Mouse (Mus musculus) heart, embryonic 16.5 days (tissue): ENCODE data around the gene Gm17334. TPM values are rescaled to one million over a fixed set of nuclear protein-coding genes. Genes with fewer than 3 reads are reported as not detected.

Experiments used
- ATAC-seq: fragments of 200-750 bp; cut with Nextera tagmentation; replicated peaks from 2 replicates; pipeline ENCODE4 v1.8.0; 2017; ENCODE audit warnings: moderate number of reproducible peaks; ENCODE audit not compliant: insufficient read depth, low FRiP score; ENCODE audit errors: extremely low read depth
- H3K27ac ChIP-seq: fragments of 300-500 bp; sonication (generic); 2 replicates; pipeline ENCODE4 v1.5.1; 2014; ENCODE audit warnings: mild to moderate bottlenecking, low read length, control low read depth, moderate library complexity
- H3K27me3 ChIP-seq: fragments of 300-500 bp; sonication (generic); 2 replicates; pipeline ENCODE4 v1.6.1; 2014; ENCODE audit warnings: low read length, mixed read lengths; ENCODE audit not compliant: control insufficient read depth, insufficient read depth
- H3K36me3 ChIP-seq: fragments of 300-500 bp; sonication (generic); 2 replicates; pipeline ENCODE4 v1.6.1; 2014; ENCODE audit not compliant: control insufficient read depth, insufficient read depth
- H3K4me1 ChIP-seq: fragments of 300-500 bp; sonication (generic); 2 replicates; pipeline ENCODE4 v1.6.1; 2014; ENCODE audit warnings: low read length, mixed read lengths; ENCODE audit not compliant: control insufficient read depth, insufficient read depth
- H3K4me2 ChIP-seq: fragments of 300-500 bp; sonication (generic); 2 replicates; pipeline ENCODE4 v1.6.1; 2014; ENCODE audit warnings: low read depth, mild to moderate bottlenecking, control low read depth, low read length
- H3K4me3 ChIP-seq: fragments of 300-500 bp; sonication (generic); 2 replicates; pipeline ENCODE4 v1.5.1; 2014; ENCODE audit warnings: mild to moderate bottlenecking, control low read depth, low read length
- H3K9ac ChIP-seq: fragments of 300-500 bp; sonication (generic); 2 replicates; pipeline ENCODE4 v1.6.1; 2014; ENCODE audit warnings: low read length, control low read depth
- H3K9me3 ChIP-seq: fragments of 300-500 bp; sonication (generic); replicated peaks from 2 replicates; pipeline ENCODE4 v1.6.1; 2016; ENCODE audit warnings: low read length; ENCODE audit not compliant: control insufficient read depth
- WGBS: fragments of 180-500 bp; shearing (Covaris S2); extraction: QIAGEN DNeasy Blood & Tissue Kit; methylation state at CpG from one replicate; pipeline ENCODE4 v1.1.7; 2014; 5-methylcytosine and 5-hydroxymethylcytosine counted together
- polyA plus RNA-seq: library from polyadenylated mRNA; unstranded; fragments of >200 nt; fragmentation: Nextera tagmentation; extraction: Ambion mirVana; gene quantifications from 2 replicates; pipeline ENCODE4 v1.2.1, GENCODE M21; 2015

The Gm17334 gene
- polyA plus RNA-seq, 1 experiment from 2014 or later = 0.53 TPM

DNA sequence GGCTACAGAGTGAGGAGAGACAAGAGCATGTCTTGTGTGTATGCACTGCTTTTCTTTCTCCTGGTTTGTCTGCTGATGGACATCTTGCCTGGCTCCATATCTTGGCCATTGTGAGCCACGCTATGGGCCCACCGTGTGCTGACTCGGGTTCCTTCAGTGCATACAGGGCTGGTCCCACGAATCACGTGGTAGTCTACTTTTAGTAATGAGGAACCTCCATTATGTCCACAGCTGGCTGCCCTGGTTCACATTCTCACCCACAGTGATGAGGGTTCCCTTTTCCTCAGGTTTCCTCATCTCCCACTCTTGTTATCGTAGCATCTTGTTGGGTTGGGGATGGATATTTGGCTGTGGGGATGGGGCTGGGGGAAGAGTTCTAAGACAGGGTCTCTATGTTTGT, 24.4 kb downstream of the Gm17334 start:
- Histone ChIP-seq H3K9me3 (peaks cover 4% of the 10 kb centered on the region; the same call in 1 of the 2 replicates), H3K36me3 (no peaks in the 10 kb centered on the region), H3K4me3 (no peak overlapping the region), H3K4me1 (no peaks in the 10 kb centered on the region), H3K27ac (no peak overlapping the region), H3K9ac (no peak overlapping the region), H3K27me3 (no peaks in the 10 kb centered on the region), H3K4me2 (no peak overlapping the region)
- WGBS = 79% methylated on average over 6 of the region's 6 CpGs
- no peak for ATAC-seq

DNA sequence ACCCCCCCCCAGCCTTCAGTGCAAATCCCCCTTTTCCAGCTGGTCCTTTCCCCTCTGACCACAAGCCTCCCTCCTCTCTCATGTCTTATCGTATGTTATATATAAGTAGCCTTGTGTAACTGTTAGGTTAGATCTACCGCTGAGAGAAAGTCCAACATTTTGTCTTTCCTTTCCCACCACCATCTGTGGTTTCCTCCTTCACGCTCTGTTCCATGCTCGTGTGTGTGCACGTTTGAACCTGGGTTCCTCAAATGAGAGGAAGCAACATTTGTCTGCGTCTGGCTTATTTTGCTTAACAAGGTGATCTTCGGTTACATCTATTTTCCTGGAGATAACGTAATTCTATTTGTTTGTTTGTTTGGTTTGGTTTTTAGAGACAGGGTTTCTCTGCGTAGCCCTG, 25.0 kb downstream of the Gm17334 start:
- 81% methylated on average over 9 of the region's 9 CpGs for WGBS
- H3K36me3 ChIP-seq = no peaks in the 10 kb centered on the region
- ATAC-seq = no peak
- H3K27ac ChIP-seq = no peak overlapping the region
- peaks cover 1% of the 10 kb centered on the region; the same call in 1 of the 2 replicates for H3K9me3 ChIP-seq
- H3K27me3 ChIP-seq = no peaks in the 10 kb centered on the region
- H3K4me3 ChIP-seq = no peak overlapping the region
- H3K9ac ChIP-seq = no peak overlapping the region
- H3K4me1 ChIP-seq = no peaks in the 10 kb centered on the region
- H3K4me2 ChIP-seq = no peak overlapping the region

GRCm38 (mm10) chr11:53745260-53745659, 27.7 kb downstream of the Gm17334 start:
- no peak overlapping the region for H3K27ac ChIP-seq
- H3K9ac ChIP-seq = no peak overlapping the region
- no peak overlapping the region for H3K4me3 ChIP-seq
- no peaks in the 10 kb centered on the region for H3K4me1 ChIP-seq
- H3K9me3 ChIP-seq = no peaks in the 10 kb centered on the region
- H3K4me2 ChIP-seq = no peak overlapping the region
- no peaks in the 10 kb centered on the region for H3K27me3 ChIP-seq
- H3K36me3 ChIP-seq = no peaks in the 10 kb centered on the region
- WGBS = 82% methylated on average over 2 of the region's 2 CpGs
- ATAC-seq = no peak

DNA sequence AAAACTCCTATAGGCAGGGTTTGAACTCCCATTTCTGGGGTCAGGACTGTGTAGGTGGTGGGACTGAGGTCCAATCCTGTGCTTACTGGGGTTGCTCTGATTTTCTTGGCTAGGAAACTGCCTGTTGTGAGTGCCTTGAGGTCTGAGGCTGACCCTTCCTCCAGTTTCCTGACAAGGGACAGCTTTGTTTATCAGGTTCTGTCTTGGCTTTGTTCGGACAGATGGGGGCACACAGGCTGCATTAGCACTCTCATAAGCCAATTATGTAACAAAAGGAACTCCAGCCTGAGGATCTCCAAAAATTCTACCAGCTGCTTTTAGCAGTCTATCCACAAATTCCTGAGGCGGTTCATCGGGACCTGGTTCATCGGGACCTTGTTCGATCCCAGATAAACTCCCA, 30.6 kb downstream of the Gm17334 start:
- H3K27me3 ChIP-seq = no peaks in the 10 kb centered on the region
- no peak overlapping the region for H3K4me3 ChIP-seq
- no peaks in the 10 kb centered on the region for H3K9me3 ChIP-seq
- no peak overlapping the region for H3K4me2 ChIP-seq
- no peak for ATAC-seq
- H3K27ac ChIP-seq = no peak overlapping the region
- H3K9ac ChIP-seq = no peak overlapping the region
- H3K4me1 ChIP-seq = no peaks in the 10 kb centered on the region
- 22% methylated on average over 5 of the region's 5 CpGs for WGBS
- H3K36me3 ChIP-seq = no peaks in the 10 kb centered on the region

- Histone ChIP-seq H3K27me3 (no peaks in the 10 kb centered on the region), H3K4me2 (no peak overlapping the region), H3K9me3 (no peaks in the 10 kb centered on the region), H3K9ac (no peak overlapping the region), H3K27ac (no peak overlapping the region), H3K4me1 (no peaks in the 10 kb centered on the region), H3K36me3 (no peaks in the 10 kb centered on the region), H3K4me3 (no peak overlapping the region)
- ATAC-seq = peak; percentile 55; the same call in 1 of the 2 replicates
- 33% methylated on average over 6 of the region's 6 CpGs for WGBS
Measured at GRCm38 (mm10) chr11:53737573-53737946, 35.4 kb downstream of the Gm17334 start.

GRCm38 (mm10) chr11:53736771-53737572, 36.0 kb downstream of the Gm17334 start:
- H3K4me1 ChIP-seq = no peaks in the 10 kb centered on the region
- H3K9ac ChIP-seq = no peak overlapping the region

DNA sequence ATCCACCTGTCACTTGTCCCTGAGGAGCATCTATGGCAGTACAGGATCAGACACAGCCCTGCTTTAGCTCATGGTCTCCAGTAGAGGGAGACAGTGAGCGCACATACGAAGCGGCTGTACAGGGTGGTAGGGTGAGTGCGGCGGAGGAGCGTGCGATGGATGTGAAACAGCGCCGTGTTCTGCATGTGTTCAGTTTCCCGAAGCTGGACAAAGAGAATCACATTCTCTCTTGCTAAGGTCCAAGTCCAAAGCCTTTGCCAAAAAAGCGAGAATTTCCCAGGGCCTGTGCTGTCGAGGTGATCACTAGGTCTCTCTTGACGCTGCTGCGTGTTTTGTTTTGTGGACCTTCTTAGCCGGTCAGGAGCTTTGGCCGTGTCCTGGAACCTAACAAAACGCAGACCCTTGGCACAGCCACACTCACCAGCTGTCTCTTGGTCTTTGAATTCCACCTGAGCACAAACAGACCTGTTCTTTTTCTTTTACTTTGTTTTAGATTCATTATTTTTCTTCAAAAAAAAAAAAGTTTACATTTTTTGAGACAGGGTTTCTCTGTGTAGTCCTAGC, 37.2 kb downstream of the Gm17334 start:
- no peak overlapping the region for H3K9ac ChIP-seq
- no peaks in the 10 kb centered on the region for H3K36me3 ChIP-seq
- peak overlapping the region; percentile 58 for H3K4me2 ChIP-seq
- H3K9me3 ChIP-seq = no peaks in the 10 kb centered on the region
- 26% methylated on average over 17 of the region's 17 CpGs for whole genome bisulfite sequencing
- ATAC-seq = peak; percentile 77
- H3K4me3 ChIP-seq = peak overlapping the region; percentile 23
- no peak overlapping the region for H3K27ac ChIP-seq
- no peaks in the 10 kb centered on the region for H3K27me3 ChIP-seq
- no peaks in the 10 kb centered on the region for H3K4me1 ChIP-seq

More at GRCm38 (mm10) chr11:53736771-53737572, 36.0 kb downstream of the Gm17334 start:
- no peak overlapping the region for H3K4me2 ChIP-seq
- H3K36me3 ChIP-seq = no peaks in the 10 kb centered on the region
- no peaks in the 10 kb centered on the region for H3K9me3 ChIP-seq
- no peak overlapping the region for H3K27ac ChIP-seq
- 44% methylated on average over 14 of the region's 14 CpGs for WGBS
- H3K27me3 ChIP-seq = no peaks in the 10 kb centered on the region
- peak; percentile 69 for ATAC-seq
- H3K4me3 ChIP-seq = no peak overlapping the region

DNA sequence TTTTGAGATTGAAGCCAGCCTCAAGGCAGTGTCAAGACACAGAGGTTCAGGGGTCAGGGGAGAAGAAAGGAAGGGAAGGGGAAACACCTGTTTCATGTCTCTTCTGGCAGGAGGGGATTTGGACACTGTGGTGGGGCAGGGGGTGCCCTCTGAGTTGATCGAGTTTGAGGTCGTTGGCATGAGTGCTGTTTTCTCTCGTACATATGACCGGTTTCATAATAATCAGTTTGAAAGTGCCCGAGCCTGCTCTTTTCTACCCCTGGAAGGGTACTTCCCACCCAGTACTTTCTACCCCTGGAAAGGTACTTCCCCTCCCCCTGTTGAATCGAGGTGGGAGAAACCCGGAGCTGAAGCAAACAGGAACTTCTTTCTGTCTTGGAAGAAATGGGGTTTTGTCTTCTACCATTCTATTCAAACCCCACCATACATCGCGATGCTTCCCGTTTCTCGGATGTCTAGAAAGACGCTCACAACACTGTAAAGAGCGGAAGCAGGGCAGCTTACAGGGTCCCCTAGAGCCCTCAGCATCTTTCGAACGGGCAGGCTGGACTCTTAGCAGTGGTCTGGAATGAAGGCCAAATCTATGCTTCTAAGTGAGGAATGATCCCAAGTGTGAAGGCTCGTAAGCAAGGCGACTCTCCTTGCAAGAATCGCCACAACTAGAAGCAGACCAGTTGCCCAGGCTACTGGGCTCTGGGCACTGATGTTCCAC, 37.9 kb downstream of the Gm17334 start:
- WGBS = 67% methylated on average over 18 of the region's 18 CpGs
- Histone ChIP-seq H3K4me3 (no peak overlapping the region), H3K4me2 (no peak overlapping the region), H3K36me3 (no peaks in the 10 kb centered on the region), H3K4me1 (no peaks in the 10 kb centered on the region), H3K27me3 (no peaks in the 10 kb centered on the region), H3K9ac (no peak overlapping the region), H3K27ac (no peak overlapping the region), H3K9me3 (no peaks in the 10 kb centered on the region)
- no peak for ATAC-seq

GRCm38 (mm10) chr11:53734431-53734830, 38.6 kb downstream of the Gm17334 start:
- no peak overlapping the region for H3K27ac ChIP-seq
- H3K4me3 ChIP-seq = no peak overlapping the region
- no peaks in the 10 kb centered on the region for H3K36me3 ChIP-seq
- ATAC-seq = no peak
- no peaks in the 10 kb centered on the region for H3K9me3 ChIP-seq
- H3K4me1 ChIP-seq = no peaks in the 10 kb centered on the region
- no peak overlapping the region for H3K4me2 ChIP-seq
- no peak overlapping the region for H3K9ac ChIP-seq
- no peaks in the 10 kb centered on the region for H3K27me3 ChIP-seq
- 76% methylated on average over 2 of the region's 2 CpGs for WGBS
